Mouse (Mus musculus) yolk sac, embryonic 10.5 days (tissue): ENCODE results near the gene Olfr243.
"Not testable (repeated sequence)": the region's sequence is repeated elsewhere in the genome, so short reads cannot be mapped to it uniquely, and the experiment has no call there.

Source experiments
- DNase-seq: peaks from one replicate; pipeline ENCODE4 v3.0.0-alpha.2; 2017; ENCODE audit warnings: low spot score

The Olfr243 gene

DNA sequence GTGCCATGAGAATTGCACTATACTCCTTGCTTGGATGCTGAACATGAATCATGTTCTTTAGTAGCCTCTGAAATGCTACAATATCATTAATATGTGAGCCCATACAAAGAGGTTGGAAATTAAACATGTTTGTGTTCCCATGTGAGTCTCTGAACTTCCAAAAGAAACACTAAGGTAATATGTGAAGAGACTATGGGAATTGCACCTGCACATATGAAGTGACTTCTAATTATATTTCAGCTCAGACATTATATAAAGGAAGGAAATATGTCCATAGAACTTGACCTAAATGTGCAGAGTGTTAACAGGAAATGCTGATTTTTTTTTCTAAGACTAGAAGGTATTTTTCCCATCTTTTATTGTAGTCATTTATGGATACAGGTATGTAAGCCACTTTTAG is at the start of gene Olfr243:
TSS of gene Olfr243 (plus strand) at position 301 of the 400 bp plus-strand sequence.
- no peak for DNase-seq

DNA sequence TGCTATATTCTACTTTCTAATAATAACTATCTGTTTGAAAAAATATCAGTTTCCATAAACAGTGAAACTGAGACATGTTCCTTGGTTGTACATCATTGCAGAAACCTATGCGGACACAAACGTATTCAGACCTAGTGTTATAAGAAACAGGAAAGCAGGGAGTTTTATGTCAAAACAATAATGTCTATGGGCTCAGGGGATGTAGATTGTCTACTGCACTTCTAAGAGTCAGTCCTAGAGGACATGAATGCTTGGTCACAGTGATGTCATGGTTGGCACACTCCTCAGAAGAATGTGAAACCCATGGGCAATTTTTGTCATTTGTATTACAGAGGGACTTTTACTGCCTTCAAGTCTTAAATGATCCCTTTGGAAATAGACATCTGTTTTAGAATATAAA is 43.4 kb upstream of the Olfr243 start, which contains the start of gene Olfr624:
TSS of gene Olfr624 (minus strand) at position 101 of the 400 bp plus-strand sequence.
- DNase-seq, result no peak

DNA sequence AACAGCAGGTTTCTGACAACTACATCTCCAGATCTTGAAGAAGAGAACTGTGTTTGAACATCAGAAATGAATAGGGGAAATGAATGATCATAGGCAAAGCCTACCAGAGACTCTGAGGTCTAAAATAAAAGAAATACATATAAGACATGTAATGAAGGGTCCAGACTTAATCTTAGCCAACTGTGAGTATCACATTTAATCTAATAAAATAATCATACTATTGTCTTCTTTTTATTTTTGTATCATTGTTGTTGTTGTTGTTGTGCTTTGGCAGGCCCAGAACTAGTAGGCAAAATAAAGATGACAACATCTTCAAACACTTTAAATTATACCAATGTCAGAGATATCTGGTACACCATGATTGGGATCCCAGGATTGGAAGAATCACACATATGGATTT is 32.1 kb upstream of the Olfr243 start, which contains the start of gene Olfr625-ps1:
TSS of gene Olfr625-ps1 (plus strand) at position 301 of the 400 bp plus-strand sequence.
- no peak for DNase-seq

DNA sequence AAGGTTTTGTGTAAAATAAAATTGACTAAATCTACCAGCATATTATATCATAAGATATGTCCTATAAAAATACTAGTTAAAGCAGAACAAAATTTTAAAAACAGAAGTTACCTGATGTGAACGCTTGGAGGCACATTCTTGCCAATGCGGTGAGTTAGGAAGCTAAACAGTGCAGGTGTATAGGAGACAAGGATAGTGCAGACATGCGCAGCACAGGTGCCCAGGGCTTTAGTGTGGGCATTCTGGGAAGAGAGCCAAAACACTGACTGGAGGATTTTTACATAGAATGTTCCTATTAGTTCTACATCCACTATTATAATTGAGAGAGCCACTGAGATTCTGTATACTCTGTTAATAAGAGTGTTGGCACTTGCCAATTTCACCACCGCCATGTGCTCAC is 15.0 kb upstream of the Olfr243 start:
- DNase-seq, result no peak

- peak; percentile 13 for DNase-seq
These were observed 2.4 kb upstream of the Olfr243 start for GRCm38 (mm10) chr7:103712024-103712423.

DNA sequence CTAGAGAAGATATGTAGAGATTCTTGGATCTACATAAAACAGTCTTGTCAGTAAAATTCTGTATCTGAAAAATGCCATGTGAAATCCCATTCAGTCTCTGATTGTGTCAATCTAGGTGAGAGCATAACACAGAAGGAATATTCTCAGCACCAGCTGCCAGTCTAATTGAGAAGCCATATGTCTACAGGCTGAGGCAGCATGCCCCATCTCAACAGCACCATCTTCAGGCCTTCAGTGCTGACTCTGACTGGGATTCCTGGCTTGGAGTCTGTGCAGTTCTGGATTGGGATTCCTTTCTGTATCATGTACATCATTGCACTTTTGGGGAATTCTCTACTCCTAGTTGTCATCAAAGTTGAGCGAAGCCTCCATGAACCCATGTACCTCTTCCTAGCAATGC is 1.9 kb downstream of the Olfr243 start:
- not testable (repeated sequence) for DNase-seq

DNA sequence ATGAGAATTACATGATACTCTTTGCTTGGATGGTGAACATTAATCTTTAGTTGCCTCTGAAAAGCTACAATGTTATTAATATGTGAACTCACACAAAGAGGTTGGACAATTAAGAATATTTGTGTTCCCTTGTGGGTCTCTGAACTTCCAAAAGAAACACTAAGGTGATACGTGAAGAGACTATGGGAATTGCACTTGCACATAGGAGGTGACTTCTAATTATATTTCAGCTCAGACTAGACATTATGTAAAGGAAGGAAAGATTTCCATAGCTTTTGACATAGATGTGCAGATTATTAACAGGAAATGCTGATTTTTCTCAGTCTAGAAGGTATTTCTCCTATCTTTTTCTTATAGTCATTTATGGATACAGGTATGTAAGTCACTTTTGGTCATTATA is 15.6 kb downstream of the Olfr243 start, which contains the start of gene Olfr628:
TSS of gene Olfr628 (plus strand) at position 301 of the 400 bp plus-strand sequence.
- no peak for DNase-seq

DNA sequence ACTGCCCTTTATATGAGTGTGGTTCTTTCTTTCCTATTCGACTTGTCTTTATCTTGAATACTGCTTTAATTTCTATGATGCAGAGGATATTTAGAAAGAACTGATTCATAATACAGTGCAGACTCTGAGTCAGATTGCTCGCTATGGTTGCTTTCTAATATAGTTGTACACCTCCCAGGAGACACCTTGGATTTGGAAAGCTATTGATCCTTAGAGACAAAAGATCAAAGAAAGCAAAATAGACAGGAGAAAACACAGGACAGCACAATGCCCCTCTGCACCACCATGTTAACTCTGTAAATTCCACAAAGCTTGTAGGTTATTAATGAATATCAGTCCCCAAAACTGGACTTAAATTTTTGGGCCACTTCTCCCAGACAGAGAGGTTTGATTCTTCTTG is 30.4 kb downstream of the Olfr243 start, which contains the start of gene Olfr629:
TSS of gene Olfr629 (minus strand) at position 101 of the 400 bp plus-strand sequence.
- DNase-seq, result no peak

- DNase-seq, result no peak
These were observed 42.8 kb downstream of the Olfr243 start, which contains the start of gene Olfr630 for GRCm38 (mm10) chr7:103757233-103757632. Gene Olfr630 (minus strand): TSS chr7:103757333.

- DNase-seq, result not testable (repeated sequence)
These were observed 47.7 kb downstream of the Olfr243 start for GRCm38 (mm10) chr7:103762212-103762611.

DNA sequence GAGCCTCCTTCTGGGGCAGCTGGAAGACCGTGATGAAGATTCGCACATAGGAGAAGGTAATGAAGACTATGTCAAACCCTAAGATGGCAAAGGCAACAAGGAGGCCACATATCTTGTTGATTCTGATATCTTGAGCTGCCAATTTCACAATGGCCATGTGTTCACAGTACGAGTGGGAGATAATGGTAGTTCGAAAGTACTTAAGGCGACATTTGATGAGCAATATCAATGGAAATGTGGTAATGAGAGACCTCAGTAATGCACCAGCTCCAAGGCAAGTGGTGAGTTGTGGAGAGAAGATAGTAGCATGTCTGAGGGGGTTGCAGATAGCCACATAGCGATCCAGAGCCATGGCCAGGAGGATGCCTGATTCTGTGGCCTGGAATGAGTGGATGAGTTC is 53.2 kb downstream of the Olfr243 start:
- DNase-seq, result not testable (repeated sequence)
